Mouse (Mus musculus) right cerebral cortex, postnatal 14 days (tissue): ENCODE data around the gene Hecw2.

Experiments used
- DNase-seq: peaks from one replicate; pipeline ENCODE4 v3.0.0; 2022

The Hecw2 gene

GRCm38 (mm10) chr1:54110920-54111605 is 83.9 kb downstream of the Hecw2 start:
- no peak for DNase-seq

GRCm38 (mm10) chr1:54109255-54109654 is 85.7 kb downstream of the Hecw2 start:
- no peak for DNase-seq

- DNase-seq: no peak
Observed at GRCm38 (mm10) chr1:54106756-54107155, 88.2 kb downstream of the Hecw2 start.

- DNase-seq: no peak
Observed at GRCm38 (mm10) chr1:54079708-54080107, 115.3 kb downstream of the Hecw2 start.

GRCm38 (mm10) chr1:54074456-54074855 is 120.5 kb downstream of the Hecw2 start:
- no peak for DNase-seq

- no peak for DNase-seq
Observed at GRCm38 (mm10) chr1:54070121-54070520, 124.8 kb downstream of the Hecw2 start.

GRCm38 (mm10) chr1:54068248-54068647 is 126.7 kb downstream of the Hecw2 start:
- DNase-seq: no peak

GRCm38 (mm10) chr1:54065434-54065833 is 129.5 kb downstream of the Hecw2 start:
- no peak for DNase-seq

GRCm38 (mm10) chr1:54061078-54061477 is 133.9 kb downstream of the Hecw2 start:
- no peak for DNase-seq

- DNase-seq: no peak
Observed at GRCm38 (mm10) chr1:54059731-54060130, 135.2 kb downstream of the Hecw2 start.

GRCm38 (mm10) chr1:54052771-54053170 is 142.2 kb downstream of the Hecw2 start:
- DNase-seq: no peak

GRCm38 (mm10) chr1:54046923-54047322 is 148.0 kb downstream of the Hecw2 start:
- DNase-seq: no peak

- no peak for DNase-seq
Observed at GRCm38 (mm10) chr1:54039062-54039461, 155.9 kb downstream of the Hecw2 start.

- no peak for DNase-seq
Observed at GRCm38 (mm10) chr1:54017686-54018085, 177.3 kb downstream of the Hecw2 start.

- no peak for DNase-seq
Observed at GRCm38 (mm10) chr1:54015739-54016138, 179.2 kb downstream of the Hecw2 start.

- no peak for DNase-seq
Observed at GRCm38 (mm10) chr1:54012414-54012813, 182.6 kb downstream of the Hecw2 start.

- DNase-seq: no peak
Observed at GRCm38 (mm10) chr1:54009418-54010064, 185.4 kb downstream of the Hecw2 start.

- DNase-seq: no peak
Observed at GRCm38 (mm10) chr1:54005860-54006386, 189.0 kb downstream of the Hecw2 start.

- no peak for DNase-seq
Observed at GRCm38 (mm10) chr1:54003288-54003687, 191.7 kb downstream of the Hecw2 start.

- no peak for DNase-seq
Observed at GRCm38 (mm10) chr1:54002077-54002476, 192.9 kb downstream of the Hecw2 start.

GRCm38 (mm10) chr1:53997239-53997638 is 197.7 kb downstream of the Hecw2 start:
- DNase-seq: no peak

- DNase-seq: no peak
Observed at GRCm38 (mm10) chr1:53986185-53986892, 208.6 kb downstream of the Hecw2 start.

GRCm38 (mm10) chr1:53978514-53978831 is 216.5 kb downstream of the Hecw2 start:
- no peak for DNase-seq
